Mouse (Mus musculus): Measurements from ENCODE around the gene Zc3h12d.

- no peak for TF ChIP-seq HCFC1 (IDR thresholded peaks at IDR 0.05; ENCODE audit: borderline replicate concordance, insufficient read depth, low read length)
- TF ChIP-seq MAFK (IDR thresholded peaks at IDR 0.05; ENCODE audit: insufficient read depth, low read depth, low read length) = no peak
- TF ChIP-seq CHD2 (IDR thresholded peaks at IDR 0.05; ENCODE audit: low read depth, low read length) = no peak
- no peak for TF ChIP-seq ZC3H11A (IDR thresholded peaks at IDR 0.05; ENCODE audit: borderline replicate concordance, low read depth, low read length)
- TF ChIP-seq ZNF384 (IDR thresholded peaks at IDR 0.05; ENCODE audit: low read depth, low read length) = no peak
These were observed 35.4 kb downstream of the Zc3h12d start for GRCm38 (mm10) chr10:7867666-7868030.

Measured in ES-E14 (cell line).